ENCODE assay signal across 15 mouse cellular contexts in genomic region chr15:60967841-60968548, GRCm38 (mm10). TPM values are rescaled to one million over a fixed set of nuclear protein-coding genes. Genes with fewer than 3 reads are reported as not detected.
A peak's percentile ranks its signal among the peaks of the same experiment; 100 is the strongest.
DNase-seq lines count a peak whose midpoint lies in the region; ATAC-seq and TF ChIP-seq lines count a peak whose summit lies in the region.
"Had no signal": no experiment of that assay in that cellular context is flagged by ENCODE, and none has a peak within 500 bp of the region (broad histone marks: within the 10 kb centered on the region; RNA-seq: fewer than 3 reads in every experiment).

No protein-coding gene starts in this region.

- no peak overlapping the region for H3K4me2 ChIP-seq in hindbrain, embryonic 12.5 days (replicated peaks)
- no peak overlapping the region for H3K4me2 ChIP-seq in midbrain, postnatal 0 days (ENCODE audit: low read depth, low read length, poor library complexity, severe bottlenecking)
- H3K4me2 ChIP-seq: liver, embryonic 11.5 days had no signal

- H3K27me3 ChIP-seq in hindbrain, embryonic 12.5 days, result no peaks in the 10 kb centered on the region
- no peaks in the 10 kb centered on the region for H3K27me3 ChIP-seq in midbrain, postnatal 0 days (ENCODE audit: insufficient read depth, low read length)

- no peak overlapping the region for H3K9ac ChIP-seq in hindbrain, embryonic 12.5 days
- H3K9ac ChIP-seq in midbrain, postnatal 0 days (replicated peaks; ENCODE audit: low read length, poor library complexity, severe bottlenecking), result no peak overlapping the region

- no peak for TF ChIP-seq CTCF in midbrain, postnatal 0 days (IDR thresholded peaks at IDR 0.05)

- 19% methylated on average over 9 of the region's 9 CpGs for WGBS in hindbrain, embryonic 12.5 days
- WGBS in midbrain, postnatal 0 days, result 24% methylated on average over 9 of the region's 9 CpGs

- H3K4me1 ChIP-seq in hindbrain, embryonic 12.5 days, result peaks cover 11% of the 10 kb centered on the region; the same call in 1 of the 2 replicates
- no peaks in the 10 kb centered on the region for H3K4me1 ChIP-seq in midbrain, postnatal 0 days (ENCODE audit: insufficient read depth, low read length)

- no peaks in the 10 kb centered on the region for H3K36me3 ChIP-seq in hindbrain, embryonic 12.5 days
- no peaks in the 10 kb centered on the region for H3K36me3 ChIP-seq in midbrain, postnatal 0 days (ENCODE audit: insufficient read depth, low read length)

- peak overlapping the region; percentile 81 for H3K27ac ChIP-seq in hindbrain, embryonic 12.5 days
- H3K27ac ChIP-seq in midbrain, postnatal 0 days (ENCODE audit: low read depth, low read length), result no peak overlapping the region
- H3K27ac ChIP-seq: macrophage had no signal

- peak; percentile 94 for ATAC-seq in hindbrain, embryonic 12.5 days (ENCODE audit: low FRiP score)
- peak; percentile 44; the same call in 1 of the 2 replicates for ATAC-seq in midbrain, postnatal 0 days (ENCODE audit: low FRiP score)
- ATAC-seq in megakaryocyte, adult 5-6 weeks (ENCODE audit: poor library complexity, severe bottlenecking), result no peak

- H3K9me3 ChIP-seq in hindbrain, embryonic 12.5 days (replicated peaks), result no peaks in the 10 kb centered on the region
- H3K9me3 ChIP-seq in midbrain, postnatal 0 days (ENCODE audit: low read length), result no peaks in the 10 kb centered on the region

- DNase-seq in adrenal gland, postnatal 10 days, result peak; percentile 22
- DNase-seq in adrenal gland, adult 8-10 months, result no peak
- peak; percentile 76 for DNase-seq in embryo, embryonic 10.5 days (ENCODE audit: low spot score)
- DNase-seq in midbrain, postnatal 0 days (ENCODE audit: low spot score), result peak; percentile 37
- no peak for DNase-seq in spleen, postnatal 14 days (ENCODE audit: low spot score in 2 of 2)
- DNase-seq in lung, postnatal 10 days, result no peak
- DNase-seq: cerebellum, adult 8-10 months; heart, adult 18-20 months; thymus, postnatal 14 days had no signal

- no peak overlapping the region for H3K4me3 ChIP-seq in hindbrain, embryonic 12.5 days
- no peak overlapping the region for H3K4me3 ChIP-seq in midbrain, postnatal 0 days (ENCODE audit: low read depth, low read length)

RNA-seq across cellular contexts. Expression of gene A1bg, which starts 45.2 kb away (rescaled TPM):
- total RNA-seq in adrenal gland, postnatal 10 days (2021), result not detected
- under 1 TPM in 1 of 4 experiments, not detected in 3; 0.64 TPM for total RNA-seq in adrenal gland, adult 8-10 months (2022)
- polyA plus RNA-seq in hindbrain, embryonic 12.5 days (2016; fragmentation: Nextera tagmentation; extraction: Ambion mirVana), result 0.17 TPM in 1 of 2 replicates, not detected in the other
- total RNA-seq in midbrain, postnatal 0 days (2014; rRNA removed), result not detected in 2 replicates
- polyA plus RNA-seq in midbrain, postnatal 0 days (2015; fragmentation: Nextera tagmentation; extraction: Ambion mirVana), result not detected in 2 replicates
- total RNA-seq in megakaryocyte, adult 5-6 weeks (2015), result not detected in 2 replicates
- not detected in 2 replicates for total RNA-seq in megakaryocyte, adult 5-6 weeks (2017)
- total RNA-seq: ES-E14; heart, adult 18-20 months; layer of hippocampus, postnatal 25 days had no signal
- polyA plus RNA-seq: liver, embryonic 11.5 days; macrophage had no signal

Comparison
In these comparisons a context has a peak if more than half of its experiments do, and no peak if none do; other contexts are left out.
1. DNase-seq: peak in adrenal gland, postnatal 10 days (single experiment), embryo, embryonic 10.5 days (single experiment) and midbrain, postnatal 0 days (single experiment); none in adrenal gland, adult 8-10 months (single experiment), spleen, postnatal 14 days (0 of 2) and lung, postnatal 10 days (single experiment).